Mouse (Mus musculus) stomach, postnatal 0 days (tissue): ENCODE results near the gene Cerk.

Experiments
- CTCF ChIP-seq: IDR thresholded peaks from 2 replicates; pipeline ENCODE4 v1.5.1; 2016; ENCODE audit warnings: antibody characterized with exemption, low read depth, mild to moderate bottlenecking, moderate library complexity
- EP300 ChIP-seq: optimal IDR thresholded peaks from 2 replicates; pipeline ENCODE3; 2016; ENCODE audit warnings: antibody characterized with exemption

DNA sequence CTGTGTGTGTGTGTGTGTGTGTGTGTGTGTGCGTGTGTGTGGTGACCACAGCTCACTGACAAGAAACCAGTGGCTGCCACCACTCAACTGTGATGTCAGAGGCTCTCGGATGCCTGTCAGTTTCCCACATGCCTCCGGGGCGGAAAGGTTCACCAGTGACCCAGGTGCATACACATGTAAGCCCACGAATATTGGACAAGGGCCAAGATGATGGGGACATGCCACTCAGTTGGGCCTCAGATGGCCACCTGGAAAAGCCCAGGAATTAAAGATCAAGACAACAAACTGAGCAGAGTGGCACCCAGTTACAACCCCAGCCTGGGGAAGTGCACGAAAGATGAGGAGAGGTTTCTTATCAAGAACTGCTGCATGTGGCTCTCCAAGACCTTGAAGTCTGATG lies 13.4 kb downstream of the Cerk start:
- no peak for TF ChIP-seq CTCF
- TF ChIP-seq EP300: no peak
